Mouse (Mus musculus) small intestine, adult 2 months (tissue): Measurements from ENCODE around the gene Rem2.

Experiments
- CTCF ChIP-seq: fragments of 200-500 bp; IDR thresholded peaks from 2 replicates; pipeline ENCODE4 v1.5.1; 2012; ENCODE audit warnings: low read depth, mild to moderate bottlenecking, control low read depth, inconsistent platforms, low read length, moderate library complexity, mixed read lengths; ENCODE audit not compliant: insufficient replicate concordance, insufficient read length; ENCODE audit errors: extremely low read depth
- POLR2A ChIP-seq: fragments of 200-500 bp; IDR thresholded peaks from 2 replicates; pipeline ENCODE4 v1.6.1; 2012; ENCODE audit warnings: low read depth, mild to moderate bottlenecking, control low read depth, inconsistent platforms, low read length, moderate library complexity

GRCm38 (mm10) chr14:54433941-54434531 lies 41.9 kb upstream of the Rem2 start:
- TF ChIP-seq CTCF (no peak), POLR2A (no peak)
